Mouse (Mus musculus): ENCODE measurements around the gene Fancc. TPM values are rescaled to one million over a fixed set of nuclear protein-coding genes. Genes with fewer than 3 reads are reported as not detected.

Gene Fancc
- polyA plus RNA-seq, 1 experiment from 2014 or later: 12.8 TPM

- Histone ChIP-seq H3K9me3 (replicated peaks) (no peaks in the 10 kb centered on the region), H3K27me3 (no peaks in the 10 kb centered on the region), H3K36me3 (peaks cover 84% of the 10 kb centered on the region), H3K9ac (no peak overlapping the region), H3K27ac (no peak overlapping the region), H3K4me1 (replicated peaks) (peaks cover 5% of the 10 kb centered on the region; the same call in 1 of the 2 replicates), H3K4me3 (no peak overlapping the region), H3K4me2 (no peak overlapping the region)
- ATAC-seq (replicated peaks; ENCODE audit: insufficient number of reproducible peaks, insufficient read depth, low FRiP score, low read depth): no peak
- 83% methylated on average over 26 of the region's 26 CpGs for WGBS
These were observed 16.5 kb upstream of the Fancc start for GRCm38 (mm10) chr13:63513374-63514098.

GRCm38 (mm10) chr13:63512411-63512810, 15.3 kb upstream of the Fancc start:
- H3K9ac ChIP-seq: no peak overlapping the region
- no peaks in the 10 kb centered on the region for H3K9me3 ChIP-seq (replicated peaks)
- ATAC-seq (replicated peaks; ENCODE audit: insufficient number of reproducible peaks, insufficient read depth, low FRiP score, low read depth): no peak
- 37% methylated on average over 6 of the region's 6 CpGs for WGBS
- no peak overlapping the region for H3K27ac ChIP-seq
- no peaks in the 10 kb centered on the region for H3K27me3 ChIP-seq
- peaks cover 83% of the 10 kb centered on the region for H3K36me3 ChIP-seq
- H3K4me1 ChIP-seq (replicated peaks): peaks cover 5% of the 10 kb centered on the region; the same call in 1 of the 2 replicates
- H3K4me3 ChIP-seq: no peak overlapping the region
- no peak overlapping the region for H3K4me2 ChIP-seq

GRCm38 (mm10) chr13:63507821-63508220, 10.7 kb upstream of the Fancc start:
- H3K4me1 ChIP-seq (replicated peaks): 0 out of 2 replicates have a peak, but pooled peaks cover 5% of the 10 kb centered on the region
- H3K36me3 ChIP-seq: peaks cover 45% of the 10 kb centered on the region
- H3K4me2 ChIP-seq: no peak overlapping the region
- no peak overlapping the region for H3K9ac ChIP-seq
- no peaks in the 10 kb centered on the region for H3K9me3 ChIP-seq (replicated peaks)
- WGBS: 90% methylated on average over 5 of the region's 5 CpGs
- H3K4me3 ChIP-seq: no peak overlapping the region
- no peak overlapping the region for H3K27ac ChIP-seq
- ATAC-seq (replicated peaks; ENCODE audit: insufficient number of reproducible peaks, insufficient read depth, low FRiP score, low read depth): no peak
- no peaks in the 10 kb centered on the region for H3K27me3 ChIP-seq

GRCm38 (mm10) chr13:63507001-63507556, 10.0 kb upstream of the Fancc start:
- ATAC-seq (replicated peaks; ENCODE audit: insufficient number of reproducible peaks, insufficient read depth, low FRiP score, low read depth): no peak
- no peak overlapping the region for H3K9ac ChIP-seq
- no peak overlapping the region for H3K4me3 ChIP-seq
- no peaks in the 10 kb centered on the region for H3K27me3 ChIP-seq
- no peak overlapping the region for H3K4me2 ChIP-seq
- H3K9me3 ChIP-seq (replicated peaks): no peaks in the 10 kb centered on the region
- 0 out of 2 replicates have a peak, but pooled peaks cover under 1% of the 10 kb centered on the region for H3K4me1 ChIP-seq (replicated peaks)
- whole genome bisulfite sequencing: 83% methylated on average over 6 of the region's 6 CpGs
- peaks cover 42% of the 10 kb centered on the region for H3K36me3 ChIP-seq
- H3K27ac ChIP-seq: no peak overlapping the region

- H3K27me3 ChIP-seq: no peaks in the 10 kb centered on the region
These were observed 9.3 kb upstream of the Fancc start for GRCm38 (mm10) chr13:63506364-63506763.

GRCm38 (mm10) chr13:63502391-63502790, 5.3 kb upstream of the Fancc start:
- no peaks in the 10 kb centered on the region for H3K9me3 ChIP-seq (replicated peaks)
- H3K4me2 ChIP-seq: no peak overlapping the region
- H3K4me1 ChIP-seq (replicated peaks): no peaks in the 10 kb centered on the region
- H3K27me3 ChIP-seq: no peaks in the 10 kb centered on the region
- peaks cover under 1% of the 10 kb centered on the region; the same call in 1 of the 2 replicates for H3K36me3 ChIP-seq
- no peak overlapping the region for H3K9ac ChIP-seq
- ATAC-seq (replicated peaks; ENCODE audit: insufficient number of reproducible peaks, insufficient read depth, low FRiP score, low read depth): no peak
- 91% methylated on average over 2 of the region's 2 CpGs for WGBS
- H3K27ac ChIP-seq: no peak overlapping the region
- no peak overlapping the region for H3K4me3 ChIP-seq

More at GRCm38 (mm10) chr13:63506364-63506763, 9.3 kb upstream of the Fancc start:
- Histone ChIP-seq H3K27ac (no peak overlapping the region), H3K4me1 (replicated peaks) (no peaks in the 10 kb centered on the region), H3K36me3 (peaks cover 35% of the 10 kb centered on the region), H3K4me2 (no peak overlapping the region), H3K4me3 (no peak overlapping the region), H3K9me3 (replicated peaks) (no peaks in the 10 kb centered on the region), H3K9ac (no peak overlapping the region)
- no peak for ATAC-seq (replicated peaks; ENCODE audit: insufficient number of reproducible peaks, insufficient read depth, low FRiP score, low read depth)
- WGBS: 39% methylated on average over 1 of the region's 1 CpGs

- H3K27ac ChIP-seq: no peak overlapping the region
- WGBS: 78% methylated on average over 2 of the region's 2 CpGs
- no peak overlapping the region for H3K9ac ChIP-seq
- no peak for ATAC-seq (replicated peaks; ENCODE audit: insufficient number of reproducible peaks, insufficient read depth, low FRiP score, low read depth)
- no peaks in the 10 kb centered on the region for H3K9me3 ChIP-seq (replicated peaks)
- no peaks in the 10 kb centered on the region for H3K36me3 ChIP-seq
- H3K27me3 ChIP-seq: no peaks in the 10 kb centered on the region
- no peak overlapping the region for H3K4me3 ChIP-seq
- no peak overlapping the region for H3K4me2 ChIP-seq
- H3K4me1 ChIP-seq (replicated peaks): 0 out of 2 replicates have a peak, but pooled peaks cover 3% of the 10 kb centered on the region
These were observed 2.4 kb upstream of the Fancc start for GRCm38 (mm10) chr13:63499489-63499888.

GRCm38 (mm10) chr13:63487707-63488042, 9.4 kb downstream of the Fancc start:
- no peak overlapping the region for H3K4me3 ChIP-seq
- 62% methylated on average over 7 of the region's 7 CpGs for WGBS
- ATAC-seq (replicated peaks; ENCODE audit: insufficient number of reproducible peaks, insufficient read depth, low FRiP score, low read depth): no peak
- no peak overlapping the region for H3K4me2 ChIP-seq
- no peaks in the 10 kb centered on the region for H3K36me3 ChIP-seq
- no peak overlapping the region for H3K27ac ChIP-seq
- H3K27me3 ChIP-seq: no peaks in the 10 kb centered on the region
- H3K9ac ChIP-seq: no peak overlapping the region
- no peaks in the 10 kb centered on the region for H3K4me1 ChIP-seq (replicated peaks)
- no peaks in the 10 kb centered on the region for H3K9me3 ChIP-seq (replicated peaks)

GRCm38 (mm10) chr13:63486791-63487706, 10.0 kb downstream of the Fancc start:
- Histone ChIP-seq H3K36me3 (no peaks in the 10 kb centered on the region), H3K27ac (no peak overlapping the region), H3K9ac (no peak overlapping the region), H3K4me3 (no peak overlapping the region), H3K9me3 (replicated peaks) (no peaks in the 10 kb centered on the region), H3K4me2 (no peak overlapping the region), H3K4me1 (replicated peaks) (no peaks in the 10 kb centered on the region), H3K27me3 (no peaks in the 10 kb centered on the region)
- WGBS: 41% methylated on average over 18 of the region's 18 CpGs
- ATAC-seq (replicated peaks; ENCODE audit: insufficient number of reproducible peaks, insufficient read depth, low FRiP score, low read depth): no peak

- 0 out of 2 replicates have a peak, but pooled peaks cover 6% of the 10 kb centered on the region for H3K4me1 ChIP-seq (replicated peaks)
- ATAC-seq (replicated peaks; ENCODE audit: insufficient number of reproducible peaks, insufficient read depth, low FRiP score, low read depth): no peak
- H3K4me2 ChIP-seq: no peak overlapping the region
- WGBS: 56% methylated on average over 8 of the region's 8 CpGs
- H3K9me3 ChIP-seq (replicated peaks): no peaks in the 10 kb centered on the region
- H3K9ac ChIP-seq: no peak overlapping the region
- H3K27ac ChIP-seq: no peak overlapping the region
- H3K36me3 ChIP-seq: no peaks in the 10 kb centered on the region
- no peaks in the 10 kb centered on the region for H3K27me3 ChIP-seq
- H3K4me3 ChIP-seq: no peak overlapping the region
These were observed 21.7 kb downstream of the Fancc start for GRCm38 (mm10) chr13:63475356-63475755.

GRCm38 (mm10) chr13:63452898-63453297, 44.2 kb downstream of the Fancc start:
- Histone ChIP-seq H3K9me3 (replicated peaks) (no peaks in the 10 kb centered on the region), H3K4me3 (no peak overlapping the region), H3K27ac (no peak overlapping the region), H3K27me3 (no peaks in the 10 kb centered on the region), H3K9ac (no peak overlapping the region), H3K4me1 (replicated peaks) (no peaks in the 10 kb centered on the region), H3K4me2 (no peak overlapping the region), H3K36me3 (no peaks in the 10 kb centered on the region)
- no peak for ATAC-seq (replicated peaks; ENCODE audit: insufficient number of reproducible peaks, insufficient read depth, low FRiP score, low read depth)
- 74% methylated on average over 5 of the region's 5 CpGs for WGBS
